Mouse (Mus musculus): ENCODE data around the gene Ccdc9. TPM values are rescaled to one million over a fixed set of nuclear protein-coding genes. Genes with fewer than 3 reads are reported as not detected.

Gene Ccdc9
- 31.5 and 35.0 TPM in 2 replicates for total RNA-seq (2014; rRNA removed)
- 12.7 and 13.6 TPM in 2 replicates for polyA plus RNA-seq (2015; fragmentation: Nextera tagmentation; extraction: Ambion mirVana)

GRCm38 (mm10) chr7:16286026-16286961 lies at the start of gene Ccdc9:
Gene Ccdc9, minus strand, starts transcription at chr7:16286795.
- H3K27ac ChIP-seq (ENCODE audit: low read depth, low read length), result peak within 1 kb of the TSS; percentile 85
- WGBS, result under 1% methylated on average over 64 of the region's 70 CpGs
- peak; percentile 95 for ATAC-seq (ENCODE audit: low FRiP score)
- 0 out of 2 replicates have a peak, but pooled peaks cover 6% of the 10 kb centered on the region for H3K4me1 ChIP-seq (ENCODE audit: insufficient read depth, low read length)
- peak within 1 kb of the TSS; percentile 59 for H3K4me2 ChIP-seq (ENCODE audit: low read depth, low read length, poor library complexity, severe bottlenecking)
- H3K4me3 ChIP-seq (ENCODE audit: low read depth, low read length), result peak within 1 kb of the TSS; percentile 52
- H3K36me3 ChIP-seq (ENCODE audit: insufficient read depth, low read length), result peaks cover 17% of the 10 kb centered on the region
- H3K27me3 ChIP-seq (ENCODE audit: insufficient read depth, low read length), result no peaks in the 10 kb centered on the region
- H3K9ac ChIP-seq (replicated peaks; ENCODE audit: low read length, poor library complexity, severe bottlenecking), result peak within 1 kb of the TSS; percentile 57
- no peaks in the 10 kb centered on the region for H3K9me3 ChIP-seq (ENCODE audit: low read length)
- no peak; the same call in 1 of the 2 replicates for TF ChIP-seq CTCF (IDR thresholded peaks at IDR 0.05)
- DNase-seq (ENCODE audit: low spot score), result peak; percentile 99

DNA sequence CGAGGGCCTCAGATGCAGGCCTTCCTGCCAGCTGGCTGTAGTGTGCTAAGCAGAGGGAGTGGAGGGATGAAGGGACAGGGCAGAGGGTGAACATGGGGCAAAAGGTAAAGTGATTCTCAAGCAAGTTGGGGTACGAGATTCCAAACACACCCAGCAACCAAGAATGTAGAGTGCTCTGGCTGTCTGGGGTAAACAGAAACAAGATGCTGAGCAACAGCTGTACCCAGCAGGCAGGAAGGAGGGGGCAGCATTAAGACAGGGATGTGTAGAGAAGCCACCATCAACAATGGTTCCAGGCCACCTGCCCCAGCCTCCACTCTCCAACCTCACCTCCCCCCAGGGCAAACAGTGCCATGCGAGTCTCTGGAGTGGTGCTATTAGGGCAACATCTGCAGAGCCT lies 42.6 kb upstream of the Ccdc9 start:
- Histone ChIP-seq H3K27ac (ENCODE audit: low read depth, low read length) (no peak overlapping the region), H3K36me3 (ENCODE audit: insufficient read depth, low read length) (peaks cover 40% of the 10 kb centered on the region), H3K27me3 (ENCODE audit: insufficient read depth, low read length) (no peaks in the 10 kb centered on the region), H3K9ac (replicated peaks; ENCODE audit: low read length, poor library complexity, severe bottlenecking) (no peak overlapping the region), H3K9me3 (ENCODE audit: low read length) (no peaks in the 10 kb centered on the region), H3K4me3 (ENCODE audit: low read depth, low read length) (no peak overlapping the region), H3K4me2 (ENCODE audit: low read depth, low read length, poor library complexity, severe bottlenecking) (no peak overlapping the region), H3K4me1 (ENCODE audit: insufficient read depth, low read length) (no peaks in the 10 kb centered on the region)
- no peak for DNase-seq (ENCODE audit: low spot score)
- no peak for ATAC-seq (ENCODE audit: low FRiP score)
- no peak for TF ChIP-seq CTCF (IDR thresholded peaks at IDR 0.05)
- WGBS, result 86% methylated on average over 3 of the region's 3 CpGs

GRCm38 (mm10) chr7:16326607-16326971 lies 40.0 kb upstream of the Ccdc9 start:
- H3K36me3 ChIP-seq (ENCODE audit: insufficient read depth, low read length), result peaks cover 35% of the 10 kb centered on the region
- H3K4me3 ChIP-seq (ENCODE audit: low read depth, low read length), result no peak overlapping the region
- ATAC-seq (ENCODE audit: low FRiP score) (no peak), DNase-seq (ENCODE audit: low spot score) (no peak)
- no peaks in the 10 kb centered on the region for H3K9me3 ChIP-seq (ENCODE audit: low read length)
- H3K9ac ChIP-seq (replicated peaks; ENCODE audit: low read length, poor library complexity, severe bottlenecking), result no peak overlapping the region
- no peak overlapping the region for H3K27ac ChIP-seq (ENCODE audit: low read depth, low read length)
- H3K27me3 ChIP-seq (ENCODE audit: insufficient read depth, low read length), result no peaks in the 10 kb centered on the region
- H3K4me2 ChIP-seq (ENCODE audit: low read depth, low read length, poor library complexity, severe bottlenecking), result no peak overlapping the region
- no peak for TF ChIP-seq CTCF (IDR thresholded peaks at IDR 0.05)
- no peaks in the 10 kb centered on the region for H3K4me1 ChIP-seq (ENCODE audit: insufficient read depth, low read length)
- WGBS, result 97% methylated on average over 2 of the region's 2 CpGs

DNA sequence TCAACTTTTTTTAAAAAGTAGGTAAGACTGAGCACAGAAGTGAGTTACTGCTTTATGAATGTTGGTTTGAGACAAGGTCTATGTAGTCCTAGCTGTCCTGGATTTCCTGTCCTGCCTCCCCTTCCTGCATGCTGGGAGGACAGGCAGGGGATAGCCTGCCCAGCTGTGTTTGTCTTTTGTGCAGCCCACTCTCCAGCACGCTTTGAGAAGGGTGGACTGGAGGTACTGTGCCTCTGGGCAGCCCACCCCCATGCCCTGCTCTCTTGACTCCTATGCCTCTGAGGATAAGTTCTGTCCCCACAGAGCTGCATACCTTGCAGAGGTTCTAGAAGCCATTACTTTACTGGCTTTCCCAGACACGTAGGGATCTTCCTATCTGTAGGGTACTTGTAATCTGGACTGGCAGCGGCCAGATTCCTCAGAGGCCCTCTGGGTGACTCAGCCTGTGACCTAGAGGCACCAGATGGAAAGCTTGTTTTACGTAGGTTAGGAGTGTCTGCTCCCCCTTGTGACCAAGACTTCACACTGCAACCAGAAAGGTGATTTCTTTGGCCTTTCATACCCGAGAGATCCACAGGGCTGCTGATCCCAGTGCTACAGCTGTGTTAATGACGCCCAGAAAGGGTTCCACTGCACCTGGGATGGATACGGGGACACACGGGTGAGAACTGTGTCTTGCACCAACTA lies 39.5 kb upstream of the Ccdc9 start:
- Histone ChIP-seq H3K4me1 (ENCODE audit: insufficient read depth, low read length) (no peaks in the 10 kb centered on the region), H3K9ac (replicated peaks; ENCODE audit: low read length, poor library complexity, severe bottlenecking) (no peak overlapping the region), H3K36me3 (ENCODE audit: insufficient read depth, low read length) (peaks cover 35% of the 10 kb centered on the region), H3K4me3 (ENCODE audit: low read depth, low read length) (no peak overlapping the region), H3K4me2 (ENCODE audit: low read depth, low read length, poor library complexity, severe bottlenecking) (no peak overlapping the region), H3K27ac (ENCODE audit: low read depth, low read length) (no peak overlapping the region), H3K27me3 (ENCODE audit: insufficient read depth, low read length) (no peaks in the 10 kb centered on the region), H3K9me3 (ENCODE audit: low read length) (no peaks in the 10 kb centered on the region)
- ATAC-seq (ENCODE audit: low FRiP score) (peak; percentile 55; the same call in 1 of the 2 replicates), DNase-seq (ENCODE audit: low spot score) (peak; percentile 82)
- 31% methylated on average over 8 of the region's 8 CpGs for WGBS
- peak; percentile 81 for TF ChIP-seq CTCF (IDR thresholded peaks at IDR 0.05)

GRCm38 (mm10) chr7:16324661-16325060 lies 38.1 kb upstream of the Ccdc9 start:
- DNase-seq (ENCODE audit: low spot score) (no peak), ATAC-seq (ENCODE audit: low FRiP score) (no peak)
- Histone ChIP-seq H3K4me1 (ENCODE audit: insufficient read depth, low read length) (no peaks in the 10 kb centered on the region), H3K4me2 (ENCODE audit: low read depth, low read length, poor library complexity, severe bottlenecking) (no peak overlapping the region), H3K27ac (ENCODE audit: low read depth, low read length) (no peak overlapping the region), H3K4me3 (ENCODE audit: low read depth, low read length) (no peak overlapping the region), H3K9me3 (ENCODE audit: low read length) (no peaks in the 10 kb centered on the region), H3K36me3 (ENCODE audit: insufficient read depth, low read length) (peaks cover 27% of the 10 kb centered on the region), H3K27me3 (ENCODE audit: insufficient read depth, low read length) (no peaks in the 10 kb centered on the region), H3K9ac (replicated peaks; ENCODE audit: low read length, poor library complexity, severe bottlenecking) (no peak overlapping the region)
- TF ChIP-seq CTCF (IDR thresholded peaks at IDR 0.05), result no peak
- WGBS, result 95% methylated on average over 7 of the region's 7 CpGs

Data from midbrain, postnatal 0 days (tissue).